Mouse (Mus musculus): ENCODE data around the gene Dedd2. TPM values are rescaled to one million over a fixed set of nuclear protein-coding genes. Genes with fewer than 3 reads are reported as not detected.
A peak's percentile ranks its signal among the peaks of the same experiment; 100 is the strongest.

The Dedd2 gene
- polyA plus RNA-seq, 1 experiment from 2014 or later, result 14.7 TPM

GRCm38 (mm10) chr7:25230690-25231285 lies 10.4 kb upstream of the Dedd2 start:
- peaks cover 17% of the 10 kb centered on the region for H3K4me1 ChIP-seq
- no peak overlapping the region for H3K4me2 ChIP-seq (replicated peaks)
- 82% methylated on average over 9 of the region's 9 CpGs for WGBS
- no peak overlapping the region for H3K9ac ChIP-seq
- no peaks in the 10 kb centered on the region for H3K27me3 ChIP-seq
- H3K36me3 ChIP-seq, result peaks cover 96% of the 10 kb centered on the region
- no peak overlapping the region for H3K27ac ChIP-seq (replicated peaks)
- H3K4me3 ChIP-seq (replicated peaks), result no peak overlapping the region
- no peaks in the 10 kb centered on the region for H3K9me3 ChIP-seq (replicated peaks)
- no peak for ATAC-seq (ENCODE audit: insufficient number of reproducible peaks, low FRiP score, low TSS enrichment, low read depth)

- Histone ChIP-seq H3K9ac (no peak overlapping the region), H3K36me3 (peaks cover 86% of the 10 kb centered on the region), H3K9me3 (replicated peaks) (no peaks in the 10 kb centered on the region), H3K27me3 (no peaks in the 10 kb centered on the region), H3K4me3 (replicated peaks) (no peak overlapping the region), H3K4me2 (replicated peaks) (no peak overlapping the region), H3K4me1 (peaks cover 7% of the 10 kb centered on the region), H3K27ac (replicated peaks) (no peak overlapping the region)
- WGBS, result 88% methylated on average over 1 of the region's 1 CpGs
- ATAC-seq (ENCODE audit: insufficient number of reproducible peaks, low FRiP score, low TSS enrichment, low read depth), result no peak
These were observed 7.3 kb upstream of the Dedd2 start for GRCm38 (mm10) chr7:25227523-25228300.

GRCm38 (mm10) chr7:25222275-25222967 lies 2.0 kb upstream of the Dedd2 start:
- Histone ChIP-seq H3K4me1 (peaks cover 38% of the 10 kb centered on the region), H3K9ac (peak overlapping the region; percentile 67), H3K36me3 (peaks cover 34% of the 10 kb centered on the region), H3K4me2 (replicated peaks) (peak overlapping the region; percentile 94), H3K27me3 (no peaks in the 10 kb centered on the region), H3K9me3 (replicated peaks) (no peaks in the 10 kb centered on the region), H3K27ac (replicated peaks) (no peak overlapping the region), H3K4me3 (replicated peaks) (peak overlapping the region; percentile 82)
- ATAC-seq (ENCODE audit: insufficient number of reproducible peaks, low FRiP score, low TSS enrichment, low read depth), result no peak
- 89% methylated on average over 10 of the region's 10 CpGs for WGBS

GRCm38 (mm10) chr7:25221102-25221883 lies 878 bp upstream of the Dedd2 start, which contains the start of gene Zfp526:
Zfp526 (plus strand) TSS chr7:25221425.
- Histone ChIP-seq H3K4me3 (replicated peaks) (peak within 1 kb of the TSS; percentile 82), H3K27me3 (no peaks in the 10 kb centered on the region), H3K36me3 (peaks cover 23% of the 10 kb centered on the region), H3K4me2 (replicated peaks) (peak within 1 kb of the TSS; percentile 94), H3K4me1 (peaks cover 38% of the 10 kb centered on the region), H3K9ac (peak within 1 kb of the TSS; percentile 67), H3K27ac (replicated peaks) (peak within 1 kb of the TSS; percentile 93), H3K9me3 (replicated peaks) (no peaks in the 10 kb centered on the region)
- under 1% methylated on average over 42 of the region's 45 CpGs for WGBS
- ATAC-seq (ENCODE audit: insufficient number of reproducible peaks, low FRiP score, low TSS enrichment, low read depth), result peak; percentile 96

DNA sequence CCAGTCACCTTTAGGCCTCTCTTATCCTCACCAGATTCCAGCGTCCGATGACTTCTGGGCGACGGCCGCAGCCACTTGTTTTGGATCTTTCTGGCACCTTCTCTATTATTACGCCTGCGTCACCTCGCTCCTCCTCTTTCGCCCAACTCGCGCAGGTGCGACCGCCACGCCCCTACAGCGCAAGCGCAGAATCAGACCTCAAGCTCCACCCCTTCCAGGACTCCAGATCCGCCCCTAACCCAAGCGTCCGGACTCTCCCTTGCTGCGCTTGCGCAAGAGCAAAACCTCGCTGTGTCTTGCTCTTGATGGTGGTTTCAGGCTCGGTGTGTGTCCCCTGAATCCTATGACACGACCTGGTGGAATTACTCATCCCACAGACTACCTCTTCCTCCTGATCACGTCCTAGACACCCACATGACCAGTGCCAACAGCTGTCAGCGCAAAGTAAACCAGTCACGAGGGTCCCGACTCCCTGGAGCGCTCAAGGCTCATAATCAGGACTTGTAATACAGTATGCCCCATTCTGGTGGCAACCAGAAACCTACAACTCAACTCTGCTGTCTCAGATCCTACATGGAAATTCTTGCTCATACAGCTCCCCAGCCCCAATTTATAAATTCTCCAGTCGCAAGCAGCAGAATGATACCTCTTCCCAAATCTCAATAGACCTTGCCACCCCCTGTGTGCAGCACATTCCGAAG lies 509 bp downstream of the Dedd2 start:
- H3K36me3 ChIP-seq, result peaks cover 15% of the 10 kb centered on the region
- ATAC-seq (ENCODE audit: insufficient number of reproducible peaks, low FRiP score, low TSS enrichment, low read depth), result peak; percentile 78
- 3% methylated on average over 31 of the region's 31 CpGs for WGBS
- no peaks in the 10 kb centered on the region for H3K27me3 ChIP-seq
- peak overlapping the region; percentile 82 for H3K4me3 ChIP-seq (replicated peaks)
- peak overlapping the region; percentile 94 for H3K4me2 ChIP-seq (replicated peaks)
- H3K9ac ChIP-seq, result peak overlapping the region; percentile 67
- no peaks in the 10 kb centered on the region for H3K9me3 ChIP-seq (replicated peaks)
- peaks cover 38% of the 10 kb centered on the region for H3K4me1 ChIP-seq
- H3K27ac ChIP-seq (replicated peaks), result peak overlapping the region; percentile 93

GRCm38 (mm10) chr7:25219416-25219750 lies 1.0 kb downstream of the Dedd2 start:
- Histone ChIP-seq H3K36me3 (peaks cover 10% of the 10 kb centered on the region), H3K27ac (replicated peaks) (peak overlapping the region; percentile 75), H3K4me1 (peaks cover 38% of the 10 kb centered on the region), H3K9ac (peak overlapping the region; percentile 67), H3K4me3 (replicated peaks) (peak overlapping the region; percentile 82), H3K27me3 (no peaks in the 10 kb centered on the region), H3K4me2 (replicated peaks) (peak overlapping the region; percentile 94), H3K9me3 (replicated peaks) (no peaks in the 10 kb centered on the region)
- under 1% methylated on average over 16 of the region's 16 CpGs for WGBS
- peak; percentile 0; the same call in 1 of the 2 replicates for ATAC-seq (ENCODE audit: insufficient number of reproducible peaks, low FRiP score, low TSS enrichment, low read depth)

DNA sequence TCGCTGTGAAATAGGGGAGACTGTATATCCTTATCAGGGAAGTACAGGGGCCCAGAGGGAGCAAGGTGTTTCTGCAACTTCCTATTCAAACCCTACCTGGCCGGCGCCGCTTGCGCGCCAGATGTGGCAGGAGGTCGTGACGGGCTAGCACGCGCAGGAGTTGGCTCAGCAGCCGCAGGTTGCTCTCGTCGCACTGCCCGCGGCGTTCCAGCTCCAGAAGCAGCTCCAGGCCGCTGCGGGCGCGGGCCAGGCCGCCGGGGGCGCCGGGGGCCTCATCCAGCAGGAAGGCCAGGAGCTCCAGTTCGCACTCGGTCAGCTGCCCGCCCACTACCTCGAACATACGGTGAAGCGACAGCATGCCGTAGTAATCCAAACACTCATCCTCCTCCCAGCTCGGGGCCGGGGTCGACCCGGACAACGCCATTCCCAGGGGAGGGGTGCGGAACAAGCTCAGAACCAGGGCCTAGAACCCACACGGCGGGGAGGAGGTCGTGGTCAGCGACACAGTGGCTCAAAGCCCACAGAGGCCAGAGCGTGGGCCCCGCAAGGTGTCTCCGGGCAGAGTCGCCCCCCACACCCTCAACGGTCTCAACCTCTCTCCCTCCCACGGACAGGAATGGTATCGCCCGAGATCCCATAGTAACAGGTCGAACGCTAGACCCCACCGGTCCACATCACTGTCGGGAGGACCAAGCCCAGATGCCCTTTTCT lies 1.6 kb downstream of the Dedd2 start:
- Histone ChIP-seq H3K27me3 (no peaks in the 10 kb centered on the region), H3K4me1 (peaks cover 38% of the 10 kb centered on the region), H3K9me3 (replicated peaks) (no peaks in the 10 kb centered on the region), H3K27ac (replicated peaks) (peak overlapping the region; percentile 75), H3K36me3 (0 out of 2 replicates have a peak, but pooled peaks cover 6% of the 10 kb centered on the region), H3K4me3 (replicated peaks) (peak overlapping the region; percentile 82), H3K4me2 (replicated peaks) (peak overlapping the region; percentile 94), H3K9ac (peak overlapping the region; percentile 67)
- ATAC-seq (ENCODE audit: insufficient number of reproducible peaks, low FRiP score, low TSS enrichment, low read depth), result no peak
- WGBS, result under 1% methylated on average over 53 of the region's 53 CpGs

DNA sequence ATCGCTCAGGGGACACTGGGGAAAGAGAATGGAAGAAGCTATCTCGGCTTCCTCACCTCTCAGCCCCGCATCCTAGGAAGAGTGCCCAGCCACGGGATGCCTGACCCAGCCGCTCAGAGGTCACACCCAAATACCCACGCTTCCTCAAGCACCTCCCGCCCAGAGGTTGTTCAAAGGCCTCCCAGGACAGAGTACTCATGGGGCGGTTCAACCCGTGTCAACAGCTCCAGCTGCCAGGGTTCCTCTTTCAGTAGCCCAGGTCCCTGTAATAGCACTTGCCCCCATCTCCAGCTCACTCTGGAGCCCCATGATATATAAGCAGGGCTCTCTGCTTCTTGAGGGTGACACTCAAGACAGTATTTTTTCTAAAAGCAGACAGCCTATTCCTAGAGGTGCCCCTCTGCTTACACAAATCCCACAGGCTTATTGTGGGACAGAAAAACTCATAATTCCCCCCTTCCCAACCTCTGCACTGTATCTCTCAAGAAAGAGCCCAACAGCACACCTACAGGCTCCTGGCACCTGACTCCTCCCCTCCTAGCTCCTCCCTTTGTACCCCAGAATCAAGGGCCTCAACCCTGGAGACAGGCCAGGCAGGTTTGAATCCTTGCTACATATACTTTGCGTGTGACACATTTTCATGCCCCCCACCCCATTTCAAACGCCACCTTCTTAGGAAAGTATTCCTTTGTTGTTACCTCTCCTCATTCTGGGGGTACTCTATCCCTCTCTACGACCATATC lies 2.6 kb downstream of the Dedd2 start:
- WGBS, result 52% methylated on average over 12 of the region's 12 CpGs
- peaks cover 37% of the 10 kb centered on the region for H3K4me1 ChIP-seq
- no peak overlapping the region for H3K9ac ChIP-seq
- H3K27me3 ChIP-seq, result no peaks in the 10 kb centered on the region
- 0 out of 2 replicates have a peak overlapping the region, but pooled peaks have one; percentile 68 for H3K27ac ChIP-seq (replicated peaks)
- H3K36me3 ChIP-seq, result 0 out of 2 replicates have a peak, but pooled peaks cover 6% of the 10 kb centered on the region
- ATAC-seq (ENCODE audit: insufficient number of reproducible peaks, low FRiP score, low TSS enrichment, low read depth), result no peak
- no peaks in the 10 kb centered on the region for H3K9me3 ChIP-seq (replicated peaks)
- peak overlapping the region; percentile 94; the same call in 1 of the 2 replicates for H3K4me2 ChIP-seq (replicated peaks)
- peak overlapping the region; percentile 82 for H3K4me3 ChIP-seq (replicated peaks)

- Histone ChIP-seq H3K9ac (no peak overlapping the region), H3K4me1 (peaks cover 13% of the 10 kb centered on the region), H3K27ac (replicated peaks) (no peak overlapping the region), H3K4me2 (replicated peaks) (no peak overlapping the region), H3K9me3 (replicated peaks) (no peaks in the 10 kb centered on the region), H3K36me3 (peaks cover 22% of the 10 kb centered on the region; the same call in 1 of the 2 replicates), H3K4me3 (replicated peaks) (no peak overlapping the region), H3K27me3 (no peaks in the 10 kb centered on the region)
- WGBS, result 85% methylated on average over 2 of the region's 2 CpGs
- no peak for ATAC-seq (ENCODE audit: insufficient number of reproducible peaks, low FRiP score, low TSS enrichment, low read depth)
These were observed 6.2 kb downstream of the Dedd2 start for GRCm38 (mm10) chr7:25214172-25214571.

Data from embryonic facial prominence, embryonic 15.5 days (tissue).